ENCODE assay signal across 8 mouse cellular contexts in genomic region chrX:151800701-151801511, GRCm38 (mm10). TPM values are rescaled to one million over a fixed set of nuclear protein-coding genes. Genes with fewer than 3 reads are reported as not detected.
DNase-seq lines count a peak whose midpoint lies in the region; ATAC-seq and TF ChIP-seq lines count a peak whose summit lies in the region.

Huwe1 (plus strand) TSS chrX:151800807.

- no peaks in the 10 kb centered on the region for H3K27me3 ChIP-seq in CH12.LX (replicated peaks)
- H3K27me3 ChIP-seq in forebrain, embryonic 12.5 days, result 0 out of 2 replicates have a peak, but pooled peaks cover 9% of the 10 kb centered on the region
- H3K27me3 ChIP-seq in heart, embryonic 16.5 days (ENCODE audit: control insufficient read depth, insufficient read depth, low read length), result no peaks in the 10 kb centered on the region
- H3K27me3 ChIP-seq in liver, embryonic 15.5 days, result no peaks in the 10 kb centered on the region
- no peaks in the 10 kb centered on the region for H3K27me3 ChIP-seq in neural tube, embryonic 12.5 days (replicated peaks)
- no peaks in the 10 kb centered on the region for H3K27me3 ChIP-seq in stomach, postnatal 0 days (ENCODE audit: control insufficient read depth, insufficient read depth, low read length)

- dilution Hi-C loops in CH12.LX (cut with MboI; ENCODE audit: extremely low pct_ligation_motif_present, extremely low pct_unique_long_range_greater_than_20kb, low sequenced_read_pairs), result no loop called here

- TF ChIP-seq CTCF in CH12.LX (conservative IDR thresholded peaks at IDR 0.05 in 1 of 2, IDR thresholded peaks at IDR 0.05 in 1 of 2; ENCODE audit: low read depth in 2 of 2, low read length in 2 of 2), result peak in 1 of 2 experiments; percentile 17; a peak in 1 of 4 replicates
- peak; percentile 46 for TF ChIP-seq CTCF in stomach, postnatal 0 days (IDR thresholded peaks at IDR 0.05; ENCODE audit: low read depth)

- no peaks in the 10 kb centered on the region for H3K9me3 ChIP-seq in CH12.LX (replicated peaks; ENCODE audit: low read length)
- no peaks in the 10 kb centered on the region for H3K9me3 ChIP-seq in forebrain, embryonic 12.5 days
- H3K9me3 ChIP-seq in heart, embryonic 16.5 days (replicated peaks; ENCODE audit: control insufficient read depth, low read length), result no peaks in the 10 kb centered on the region
- no peaks in the 10 kb centered on the region for H3K9me3 ChIP-seq in liver, embryonic 15.5 days (replicated peaks)
- H3K9me3 ChIP-seq in neural tube, embryonic 12.5 days, result no peaks in the 10 kb centered on the region
- no peaks in the 10 kb centered on the region for H3K9me3 ChIP-seq in stomach, postnatal 0 days (ENCODE audit: control insufficient read depth, low read length)

- WGBS in forebrain, embryonic 12.5 days, result 24% methylated on average over 31 of the region's 36 CpGs
- 12% methylated on average over 33 of the region's 36 CpGs for WGBS in heart, embryonic 16.5 days
- 14% methylated on average over 34 of the region's 36 CpGs for WGBS in liver, embryonic 15.5 days (ENCODE audit: insufficient replicate concordance)
- 18% methylated on average over 28 of the region's 36 CpGs for WGBS in neural tube, embryonic 12.5 days
- WGBS in stomach, postnatal 0 days, result 18% methylated on average over 33 of the region's 36 CpGs

- in situ Hi-C loops in CH12.LX (cut with MboI; ENCODE audit: low pct_ligation_motif_present, low pct_unique_long_range_greater_than_20kb, low sequenced_read_pairs), result no loop called here

- TF ChIP-seq POLR2A in CH12.LX (IDR thresholded peaks at IDR 0.05; ENCODE audit: low read depth, low read length), result no peak; the same call in 1 of the 2 replicates

- ATAC-seq in forebrain, embryonic 12.5 days (ENCODE audit: low FRiP score), result peak; percentile 65
- ATAC-seq in heart, embryonic 16.5 days (replicated peaks; ENCODE audit: extremely low read depth, insufficient read depth, low FRiP score), result peak; percentile 34
- peak; percentile 20 for ATAC-seq in liver, embryonic 15.5 days (ENCODE audit: insufficient read depth)
- ATAC-seq in neural tube, embryonic 12.5 days (ENCODE audit: low FRiP score, low read depth), result peak; percentile 46
- peak; percentile 24 for ATAC-seq in stomach, postnatal 0 days (ENCODE audit: low FRiP score, low TSS enrichment)

- peak within 1 kb of the TSS; percentile 60 to 61 (median 60) for H3K4me3 ChIP-seq in CH12.LX (replicated peaks in 1 of 3; ENCODE audit: low read depth in 2 of 3, low read length in 2 of 3, poor library complexity in 1 of 3)
- H3K4me3 ChIP-seq in forebrain, embryonic 12.5 days (replicated peaks), result peak within 1 kb of the TSS; percentile 51
- H3K4me3 ChIP-seq in heart, embryonic 16.5 days (ENCODE audit: low read length), result peak within 1 kb of the TSS; percentile 57
- H3K4me3 ChIP-seq in liver, embryonic 15.5 days (replicated peaks), result peak within 1 kb of the TSS; percentile 66
- H3K4me3 ChIP-seq in neural tube, embryonic 12.5 days, result peak within 1 kb of the TSS; percentile 49
- peak within 1 kb of the TSS; percentile 54 for H3K4me3 ChIP-seq in stomach, postnatal 0 days (ENCODE audit: low read depth, low read length)

- H3K9ac ChIP-seq in CH12.LX (ENCODE audit: insufficient read depth, low read depth), result peak within 1 kb of the TSS; percentile 66
- peak within 1 kb of the TSS; percentile 66 for H3K9ac ChIP-seq in forebrain, embryonic 12.5 days
- peak within 1 kb of the TSS; percentile 81 for H3K9ac ChIP-seq in heart, embryonic 16.5 days (ENCODE audit: low read length)
- peak within 1 kb of the TSS; percentile 59 for H3K9ac ChIP-seq in liver, embryonic 15.5 days
- peak within 1 kb of the TSS; percentile 70 for H3K9ac ChIP-seq in neural tube, embryonic 12.5 days
- peak within 1 kb of the TSS; percentile 73 for H3K9ac ChIP-seq in stomach, postnatal 0 days (ENCODE audit: low read length)

- no peak for TF ChIP-seq EP300 in CH12.LX (IDR thresholded peaks at IDR 0.05; ENCODE audit: low read length)
- no peak for TF ChIP-seq EP300 in stomach, postnatal 0 days (optimal IDR thresholded peaks at IDR 0.05)

- peak; percentile 71 for DNase-seq in CH12.LX (ENCODE audit: extremely low read depth)
- peak; percentile 37 for DNase-seq in c-Kit-positive CD71-negative TER-119-negative erythroid progenitor cells, embryonic 14.5 days (ENCODE audit: low read depth)
- DNase-seq in kidney, postnatal 25 days, result peak; percentile 79 to 82
- peak; percentile 74 for DNase-seq in stomach, postnatal 0 days (ENCODE audit: low spot score)

- H3K4me2 ChIP-seq in CH12.LX (ENCODE audit: insufficient read depth, low read depth, poor library complexity, severe bottlenecking), result peak within 1 kb of the TSS; percentile 1; the same call in 1 of the 2 replicates
- peak within 1 kb of the TSS; percentile 43 for H3K4me2 ChIP-seq in forebrain, embryonic 12.5 days
- H3K4me2 ChIP-seq in heart, embryonic 16.5 days (ENCODE audit: low read depth, low read length), result peak within 1 kb of the TSS; percentile 63
- H3K4me2 ChIP-seq in liver, embryonic 15.5 days, result peak within 1 kb of the TSS; percentile 74
- H3K4me2 ChIP-seq in neural tube, embryonic 12.5 days (replicated peaks), result peak within 1 kb of the TSS; percentile 50
- H3K4me2 ChIP-seq in stomach, postnatal 0 days (replicated peaks; ENCODE audit: low read depth), result peak within 1 kb of the TSS; percentile 53

- H3K36me3 ChIP-seq in CH12.LX (replicated peaks in 1 of 2; ENCODE audit: control insufficient read depth in 1 of 2, insufficient read depth in 1 of 2, low read length in 1 of 2), result peaks cover 3 to 5% of the 10 kb centered on the region in 2 experiments
- no peaks in the 10 kb centered on the region for H3K36me3 ChIP-seq in forebrain, embryonic 12.5 days (replicated peaks)
- H3K36me3 ChIP-seq in heart, embryonic 16.5 days (ENCODE audit: control insufficient read depth, insufficient read depth), result no peaks in the 10 kb centered on the region
- no peaks in the 10 kb centered on the region for H3K36me3 ChIP-seq in liver, embryonic 15.5 days (replicated peaks)
- H3K36me3 ChIP-seq in neural tube, embryonic 12.5 days, result no peaks in the 10 kb centered on the region
- no peaks in the 10 kb centered on the region for H3K36me3 ChIP-seq in stomach, postnatal 0 days (ENCODE audit: control insufficient read depth, insufficient read depth, low read length)

- H3K4me1 ChIP-seq in CH12.LX (ENCODE audit: control insufficient read depth in 1 of 2, insufficient read depth in 2 of 2), result no peaks in the 10 kb centered on the region; a peak in 1 of 4 replicates
- no peaks in the 10 kb centered on the region for H3K4me1 ChIP-seq in forebrain, embryonic 12.5 days
- H3K4me1 ChIP-seq in heart, embryonic 16.5 days (ENCODE audit: control insufficient read depth, insufficient read depth, low read length), result peaks cover 2% of the 10 kb centered on the region; the same call in 1 of the 2 replicates
- peaks cover 2% of the 10 kb centered on the region; the same call in 1 of the 2 replicates for H3K4me1 ChIP-seq in liver, embryonic 15.5 days (replicated peaks)
- no peaks in the 10 kb centered on the region for H3K4me1 ChIP-seq in neural tube, embryonic 12.5 days
- no peaks in the 10 kb centered on the region for H3K4me1 ChIP-seq in stomach, postnatal 0 days (replicated peaks; ENCODE audit: control insufficient read depth, insufficient read depth)

- TF ChIP-seq RAD21 in CH12.LX (IDR thresholded peaks at IDR 0.05; ENCODE audit: low read depth, low read length), result no peak; the same call in none of the 2 replicates

- peaks cover 16% of the 10 kb centered on the region for H3K79me2 ChIP-seq in CH12.LX (replicated peaks; ENCODE audit: control insufficient read depth, extremely low read depth, insufficient read depth, poor library complexity, severe bottlenecking)

- peak within 1 kb of the TSS; percentile 65 for H3K27ac ChIP-seq in CH12.LX (ENCODE audit: insufficient read depth, low read depth)
- H3K27ac ChIP-seq in forebrain, embryonic 12.5 days, result peak within 1 kb of the TSS; percentile 97
- peak within 1 kb of the TSS; percentile 89 for H3K27ac ChIP-seq in heart, embryonic 16.5 days (ENCODE audit: low read length)
- peak within 1 kb of the TSS; percentile 67 for H3K27ac ChIP-seq in liver, embryonic 15.5 days (replicated peaks)
- peak within 1 kb of the TSS; percentile 89 for H3K27ac ChIP-seq in neural tube, embryonic 12.5 days
- H3K27ac ChIP-seq in stomach, postnatal 0 days (replicated peaks), result peak within 1 kb of the TSS; percentile 91

TF ChIP-seq in CH12.LX, 34 proteins besides CTCF, POLR2A, EP300 and RAD21 (continues in another document):
- TF ChIP-seq PAX5 (IDR thresholded peaks at IDR 0.05; ENCODE audit: low read length) (no peak), ZKSCAN1 (IDR thresholded peaks at IDR 0.05; ENCODE audit: borderline replicate concordance, low read depth, low read length) (no peak), IRF4 (IDR thresholded peaks at IDR 0.05; ENCODE audit: low read depth, low read length) (no peak), ZC3H11A (IDR thresholded peaks at IDR 0.05; ENCODE audit: low read depth, low read length) (no peak), POLR2AphosphoS2 (IDR thresholded peaks at IDR 0.05; ENCODE audit: low read depth, low read length) (no peak), MAFK (IDR thresholded peaks at IDR 0.05; ENCODE audit: insufficient replicate concordance, low read length) (no peak), CHD1 (IDR thresholded peaks at IDR 0.05; ENCODE audit: low read depth, low read length) (no peak), USF2 (conservative IDR thresholded peaks at IDR 0.05; ENCODE audit: low read depth, low read length) (no peak), ELF1 (IDR thresholded peaks at IDR 0.05; ENCODE audit: low read depth, low read length) (no peak), KAT2A (IDR thresholded peaks at IDR 0.05; ENCODE audit: insufficient replicate concordance, low read length) (no peak), TCF12 (IDR thresholded peaks at IDR 0.05; ENCODE audit: low read depth, low read length) (0 out of 2 replicates have a peak, but pooled peaks have one; percentile 12), USF1 (IDR thresholded peaks at IDR 0.05; ENCODE audit: low read depth, low read length) (no peak), SMC3 (IDR thresholded peaks at IDR 0.05; ENCODE audit: low read depth, low read length) (0 out of 2 replicates have a peak, but pooled peaks have one; percentile 5), MYC (IDR thresholded peaks at IDR 0.05; ENCODE audit: low read depth, low read length) (no peak), NRF1 (IDR thresholded peaks at IDR 0.05; ENCODE audit: low read depth, low read length) (peak; percentile 77), ZMIZ1 (IDR thresholded peaks at IDR 0.05; ENCODE audit: low read depth, low read length) (no peak)

RNA-seq across cellular contexts. Expression of gene Huwe1, which starts in this region (rescaled TPM):
- 111 and 113 TPM in 2 replicates for total RNA-seq in CH12.LX (2012; rRNA removed)
- 35.6 and 38.4 TPM in 2 replicates for total RNA-seq in CH12.LX (2014; rRNA removed)
- polyA plus RNA-seq in CH12.LX (2012; ENCODE audit: insufficient read length, low read depth), result 161 and 189 TPM in 2 replicates
- 86.8 and 90.6 TPM in 2 replicates for polyA plus RNA-seq in forebrain, embryonic 12.5 days (2016; fragmentation: Nextera tagmentation; extraction: Ambion mirVana)
- polyA plus RNA-seq in heart, embryonic 16.5 days (2015; fragmentation: Nextera tagmentation; extraction: Ambion mirVana), result 30.7 and 34.2 TPM in 2 replicates
- polyA plus RNA-seq in liver, embryonic 15.5 days (2015; fragmentation: Nextera tagmentation; extraction: Ambion mirVana), result 13.4 and 15.8 TPM in 2 replicates
- polyA plus RNA-seq in neural tube, embryonic 12.5 days (2016; fragmentation: Nextera tagmentation; extraction: Ambion mirVana), result 64.2 and 74.3 TPM in 2 replicates
- polyA plus RNA-seq in stomach, postnatal 0 days (2015; fragmentation: Nextera tagmentation; extraction: Ambion mirVana), result 12.4 and 15.2 TPM in 2 replicates

Comparison
In these comparisons a context has a peak if more than half of its experiments do, and no peak if none do; other contexts are left out.
1. Peak in every context shown above with its lines: DNase-seq, ATAC-seq, H3K4me3 ChIP-seq and H3K27ac ChIP-seq.
2. H3K4me2 ChIP-seq: peak in every context shown above with its lines; median percentile 74 in liver, embryonic 15.5 days; 63 in heart, embryonic 16.5 days; 53 in stomach, postnatal 0 days; 50 in neural tube, embryonic 12.5 days; 43 in forebrain, embryonic 12.5 days; 1 in CH12.LX.